Mouse (Mus musculus) C2C12 (cell line): ENCODE data around the gene Ilf2. TPM values are rescaled to one million over a fixed set of nuclear protein-coding genes. Genes with fewer than 3 reads are reported as not detected.

Experiments
- H3K27me3 ChIP-seq: one replicate; pipeline ENCODE4 v1.6.1; 2011; ENCODE audit not compliant: control insufficient read depth, insufficient read depth, insufficient read length
- H3K36me3 ChIP-seq: one replicate; pipeline ENCODE4 v1.6.1; 2011; ENCODE audit not compliant: control insufficient read depth, insufficient read depth
- H3K4me3 ChIP-seq: one replicate; pipeline ENCODE4 v1.5.1; 2011; ENCODE audit warnings: mild to moderate bottlenecking, control low read depth; ENCODE audit not compliant: poor library complexity, insufficient read depth, severe bottlenecking
- H3K79me2 ChIP-seq: one replicate; pipeline ENCODE4 v1.6.1; 2011; ENCODE audit not compliant: control insufficient read depth, insufficient read depth
- H3K79me3 ChIP-seq: one replicate; pipeline ENCODE4 v1.6.1; 2011; ENCODE audit warnings: low read depth, control low read depth
- H3ac ChIP-seq: one replicate; pipeline ENCODE3; 2011; ENCODE audit warnings: low read depth; ENCODE audit not compliant: control insufficient read depth, insufficient read length
- CEBPB ChIP-seq: IDR thresholded peaks from one replicate; pipeline ENCODE4 v1.6.1; 2011; ENCODE audit warnings: low read depth, mild to moderate bottlenecking, control low read depth, moderate library complexity
- CTCF ChIP-seq: IDR thresholded peaks from one replicate; pipeline ENCODE4 v1.5.1; 2011; ENCODE audit not compliant: control insufficient read depth, insufficient read depth, insufficient read length
- FOSL1 ChIP-seq: IDR thresholded peaks from one replicate; pipeline ENCODE4 v1.8.0; 2011; ENCODE audit warnings: mild to moderate bottlenecking, low read length; ENCODE audit not compliant: poor library complexity, insufficient read depth, severe bottlenecking
- MAX ChIP-seq: IDR thresholded peaks from one replicate; pipeline ENCODE4 v1.6.1; 2011; ENCODE audit warnings: mild to moderate bottlenecking, control low read depth
- MYOD1 ChIP-seq: IDR thresholded peaks from one replicate; pipeline ENCODE4 v1.6.1; 2011; ENCODE audit warnings: low read depth; ENCODE audit not compliant: control insufficient read depth, insufficient read length
- MYOG ChIP-seq: IDR thresholded peaks from one replicate; pipeline ENCODE4 v1.6.1; 2011; ENCODE audit not compliant: control insufficient read depth, insufficient read length; ENCODE audit errors: extremely low read depth
- USF1 ChIP-seq: IDR thresholded peaks from one replicate; pipeline ENCODE4 v1.6.1; 2011; ENCODE audit warnings: low read depth, mild to moderate bottlenecking, control low read depth, moderate library complexity
- polyA plus RNA-seq: library from polyadenylated mRNA; unstranded; fragments of >200 nt; fragmentation: generic; extraction: Trizol; gene quantifications from one replicate; pipeline ENCODE4 v1.2.1, GENCODE M21; 2012; ENCODE audit warnings: missing spikeins

The Ilf2 gene
- polyA plus RNA-seq, 1 experiment, result 93.9 TPM

DNA sequence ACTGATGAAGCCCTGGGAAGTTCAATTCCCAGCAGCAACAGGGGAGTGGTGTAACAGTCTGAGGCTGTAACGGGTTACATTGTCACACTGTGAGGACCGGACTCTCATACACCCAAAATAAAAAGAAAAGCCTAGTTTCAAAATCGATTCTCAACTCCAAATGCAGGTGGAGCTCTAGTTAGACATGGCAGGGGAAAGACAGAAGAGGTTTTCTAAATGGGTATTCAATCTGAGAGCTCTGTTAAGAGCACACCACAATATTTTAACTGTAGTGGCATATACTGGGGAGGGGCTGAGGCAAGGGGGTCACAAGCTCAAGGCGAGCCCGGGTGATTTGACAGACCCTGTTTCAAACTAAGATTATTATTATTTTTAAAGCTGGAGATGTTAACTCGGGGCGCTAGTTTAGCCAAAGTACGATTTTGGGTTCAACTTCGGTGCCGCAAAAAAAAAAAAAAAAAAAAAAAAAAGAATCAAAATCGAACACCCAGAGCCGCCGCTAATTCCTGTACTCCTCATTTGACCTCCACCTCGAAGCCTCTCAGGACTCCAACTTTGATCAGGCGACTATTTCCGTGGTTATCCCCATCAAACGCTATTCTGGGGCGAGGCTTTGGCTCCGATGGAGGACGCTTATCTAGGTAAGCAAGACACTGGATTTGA lies 32.5 kb downstream of the Ilf2 start:
- Histone ChIP-seq H3ac (peak overlapping the region; percentile 67), H3K36me3 (peaks cover 49% of the 10 kb centered on the region), H3K79me2 (peaks cover 71% of the 10 kb centered on the region), H3K27me3 (no peaks in the 10 kb centered on the region), H3K79me3 (peaks cover 55% of the 10 kb centered on the region), H3K4me3 (peak overlapping the region; percentile 84)
- TF ChIP-seq USF1, result no peak
- TF ChIP-seq CTCF, result no peak
- no peak for TF ChIP-seq FOSL1
- no peak for TF ChIP-seq MAX

GRCm38 (mm10) chr3:90508950-90509746 lies 33.2 kb downstream of the Ilf2 start, which contains the start of gene Chtop:
Chtop (minus strand) TSS chr3:90509498.
- H3K27me3 ChIP-seq, result no peaks in the 10 kb centered on the region
- peaks cover 41% of the 10 kb centered on the region for H3K36me3 ChIP-seq
- TF ChIP-seq FOSL1 (no peak), MAX (peak; percentile 26), CEBPB (no peak), USF1 (no peak)
- H3ac ChIP-seq, result peak within 1 kb of the TSS; percentile 67
- peak within 1 kb of the TSS; percentile 84 for H3K4me3 ChIP-seq
- peaks cover 71% of the 10 kb centered on the region for H3K79me2 ChIP-seq
- peaks cover 48% of the 10 kb centered on the region for H3K79me3 ChIP-seq

DNA sequence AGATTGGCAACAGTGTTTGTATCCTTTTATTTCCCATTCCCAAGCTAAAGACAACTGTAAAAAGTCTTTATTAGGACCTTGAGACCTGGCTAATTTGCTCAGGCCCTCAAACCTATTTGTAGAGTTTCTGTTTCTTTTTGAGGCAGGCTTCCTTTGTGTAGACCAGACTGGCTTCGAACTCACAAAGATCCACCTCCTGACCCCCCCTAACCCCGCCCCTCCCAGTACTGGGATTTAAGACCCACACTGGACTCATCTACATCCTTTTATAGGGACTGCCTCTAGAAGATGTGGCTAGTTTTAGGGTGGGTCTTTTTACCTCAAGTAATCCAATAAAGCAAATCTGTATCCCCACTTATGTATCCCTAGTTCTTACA lies 33.8 kb downstream of the Ilf2 start:
- H3K36me3 ChIP-seq, result peaks cover 35% of the 10 kb centered on the region
- no peak overlapping the region for H3K4me3 ChIP-seq
- H3K79me2 ChIP-seq, result peaks cover 65% of the 10 kb centered on the region
- peaks cover 42% of the 10 kb centered on the region for H3K79me3 ChIP-seq
- H3ac ChIP-seq, result no peak overlapping the region
- H3K27me3 ChIP-seq, result no peaks in the 10 kb centered on the region
- no peak for TF ChIP-seq MYOD1
- no peak for TF ChIP-seq MAX
- TF ChIP-seq CTCF, result no peak
- TF ChIP-seq MYOG, result no peak
- no peak for TF ChIP-seq USF1
- no peak for TF ChIP-seq CEBPB
- TF ChIP-seq FOSL1, result no peak

DNA sequence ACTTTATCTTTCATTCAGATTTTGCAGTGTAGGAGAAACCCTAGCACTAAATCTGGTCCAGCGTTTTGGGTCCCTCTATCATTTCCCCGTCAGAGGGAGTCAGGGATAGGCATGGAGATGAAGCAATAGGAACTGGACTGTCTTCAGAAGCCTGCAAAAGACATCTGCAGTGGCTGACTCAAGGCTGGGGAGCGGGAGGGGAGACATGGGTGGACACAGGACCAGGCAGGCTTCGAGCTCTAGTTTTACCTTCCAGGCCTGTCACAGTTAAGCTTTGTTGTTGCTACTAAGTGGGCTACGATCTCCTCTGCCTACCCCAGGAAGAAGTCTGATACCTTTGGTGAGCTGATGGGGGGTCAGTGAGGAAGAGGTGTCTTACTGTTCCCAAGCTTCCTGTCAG lies 36.4 kb downstream of the Ilf2 start:
- Histone ChIP-seq H3K4me3 (no peak overlapping the region), H3ac (no peak overlapping the region), H3K27me3 (no peaks in the 10 kb centered on the region), H3K79me3 (peaks cover 18% of the 10 kb centered on the region), H3K79me2 (peaks cover 54% of the 10 kb centered on the region), H3K36me3 (peaks cover 10% of the 10 kb centered on the region)
- no peak for TF ChIP-seq MAX
- no peak for TF ChIP-seq MYOD1
- TF ChIP-seq USF1, result no peak
- TF ChIP-seq CTCF, result no peak
- no peak for TF ChIP-seq MYOG
- no peak for TF ChIP-seq FOSL1
- TF ChIP-seq CEBPB, result no peak

DNA sequence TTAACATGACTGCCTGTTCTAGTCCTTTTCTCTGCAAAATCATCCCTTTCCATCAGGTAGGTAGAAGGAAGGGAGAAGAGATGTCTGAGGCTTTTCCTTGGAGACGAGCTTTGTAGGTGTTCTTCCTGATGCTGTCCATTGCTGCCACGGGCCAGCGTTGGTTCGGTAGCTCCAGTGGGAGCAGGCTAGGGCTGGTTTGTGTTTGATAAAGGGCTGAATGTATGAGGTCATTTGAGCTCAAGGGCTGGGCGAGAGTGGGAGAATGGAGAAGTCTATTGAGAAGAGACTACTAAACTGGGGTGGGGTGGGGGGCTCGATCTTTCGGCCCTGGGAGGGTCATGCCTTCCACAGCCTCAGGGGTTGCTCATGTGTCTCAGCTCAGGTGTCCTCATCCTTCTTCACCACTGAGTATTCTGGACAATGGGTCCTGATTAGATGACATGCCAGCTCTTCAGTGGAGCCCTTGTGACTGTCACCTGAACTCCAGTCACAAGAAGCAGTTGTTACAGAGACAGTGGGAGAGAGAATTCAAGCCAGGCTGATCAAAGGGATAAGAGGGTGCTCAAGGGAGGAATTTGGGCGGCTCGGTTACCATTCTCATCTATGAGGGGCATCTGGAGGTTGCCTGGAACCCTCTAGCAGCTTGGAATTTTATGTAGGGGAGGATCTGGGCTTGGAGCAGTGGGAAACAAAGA lies 37.2 kb downstream of the Ilf2 start:
- no peak for TF ChIP-seq MAX
- no peak for TF ChIP-seq FOSL1
- no peak for TF ChIP-seq CEBPB
- TF ChIP-seq MYOG, result no peak
- TF ChIP-seq CTCF, result no peak
- TF ChIP-seq MYOD1, result no peak
- no peak for TF ChIP-seq USF1
- H3K79me3 ChIP-seq, result peaks cover 10% of the 10 kb centered on the region
- H3K27me3 ChIP-seq, result no peaks in the 10 kb centered on the region
- peaks cover 46% of the 10 kb centered on the region for H3K79me2 ChIP-seq
- H3ac ChIP-seq, result no peak overlapping the region
- peak overlapping the region; percentile 35 for H3K4me3 ChIP-seq
- H3K36me3 ChIP-seq, result peaks cover 6% of the 10 kb centered on the region
